Mouse (Mus musculus) ES-E14 (cell line): ENCODE measurements at regions not wholly inside any gene's neighbourhood (a gene's known extent, or its start where the extent isn't known, plus 50 kb on each side); places are given as distances from the start of the nearest gene placed in this dataset.
A peak's percentile ranks its signal among the peaks of the same experiment; 100 is the strongest.

Experiments
- DNase-seq: peaks from one replicate; pipeline ENCODE4 v3.0.0-alpha.2; 2013; ENCODE audit warnings: low read depth, low spot score
- H3K27ac ChIP-seq: 2 replicates; pipeline ENCODE4 v1.5.1; 2012; ENCODE audit warnings: low read depth, mild to moderate bottlenecking, low read length, moderate library complexity, mixed read lengths; ENCODE audit not compliant: poor library complexity, insufficient read depth, severe bottlenecking
- H3K36me3 ChIP-seq: 2 replicates; pipeline ENCODE4 v1.6.1; 2012; ENCODE audit warnings: mild to moderate bottlenecking, low read length, moderate library complexity, mixed read lengths; ENCODE audit not compliant: control insufficient read depth, poor library complexity, insufficient read depth, severe bottlenecking
- H3K4me1 ChIP-seq, 2 experiments: fragments of 150-350 bp in 1 of 2; sonication (generic) in 1 of 2; 2 replicates each; pipeline ENCODE4 v1.6.1; 2012; ENCODE audit warnings: low read length in 2 of 2, mild to moderate bottlenecking in 1 of 2, mixed read lengths in 1 of 2; ENCODE audit not compliant: control insufficient read depth in 2 of 2, insufficient read depth in 2 of 2, poor library complexity in 1 of 2
- H3K4me3 ChIP-seq, 2 experiments: fragments of 150-350 bp in 1 of 2; sonication (generic) in 1 of 2; 2 replicates each; pipeline ENCODE4 v1.5.1; 2012; ENCODE audit warnings: low read length in 2 of 2, low read depth in 1 of 2, mild to moderate bottlenecking in 1 of 2, mixed read lengths in 1 of 2; ENCODE audit not compliant: insufficient read depth in 1 of 2, poor library complexity in 1 of 2, severe bottlenecking in 1 of 2
- H3K9ac ChIP-seq: 2 replicates; pipeline ENCODE4 v1.6.1; 2012; ENCODE audit warnings: low read depth, mild to moderate bottlenecking, low read length, mixed read lengths; ENCODE audit not compliant: poor library complexity, insufficient read depth, severe bottlenecking
- H3K9me3 ChIP-seq: fragments of 150-350 bp; sonication (generic); 2 replicates; pipeline ENCODE4 v1.6.1; 2012; ENCODE audit warnings: low read depth, mild to moderate bottlenecking, low read length; ENCODE audit not compliant: control insufficient read depth, insufficient read depth
- CHD2 ChIP-seq: IDR thresholded peaks from 2 replicates; pipeline ENCODE4 v1.6.1; 2014; ENCODE audit warnings: mild to moderate bottlenecking, low read depth, low read length, inconsistent platforms
- HCFC1 ChIP-seq: IDR thresholded peaks from 2 replicates; pipeline ENCODE4 v1.6.1; 2012; ENCODE audit warnings: low read length, inconsistent platforms, borderline replicate concordance; ENCODE audit not compliant: insufficient read depth
- MAFK ChIP-seq: IDR thresholded peaks from 2 replicates; pipeline ENCODE4 v1.6.1; 2014; ENCODE audit warnings: mild to moderate bottlenecking, low read depth, low read length, inconsistent platforms; ENCODE audit not compliant: insufficient read depth
- ZC3H11A ChIP-seq: IDR thresholded peaks from 2 replicates; pipeline ENCODE4 v1.6.1; 2012; ENCODE audit warnings: low read depth, mild to moderate bottlenecking, inconsistent platforms, low read length, borderline replicate concordance
- ZNF384 ChIP-seq: IDR thresholded peaks from 2 replicates; pipeline ENCODE4 v1.6.1; 2012; ENCODE audit warnings: low read depth, low read length, inconsistent platforms
- in situ Hi-C, 2 experiments: fragments of 600-800 bp; cut with MboI; formaldehyde crosslinking; loops; one replicate each; pipeline ENCODE4 v1.15.1; 2025; ENCODE audit warnings: low sequenced_read_pairs in 2 of 2, inconsistent platforms in 1 of 2; ENCODE audit not compliant: unreplicated experiment in 2 of 2

GRCm38 (mm10) chr15:51594060-51594459 lies 2290.6 kb upstream of the Gm7489 start:
- H3K36me3 ChIP-seq = no peaks in the 10 kb centered on the region
- TF ChIP-seq ZC3H11A (no peak), MAFK (no peak), HCFC1 (no peak), ZNF384 (no peak)
- H3K27ac ChIP-seq = no peak overlapping the region
- H3K9me3 ChIP-seq = no peaks in the 10 kb centered on the region
- no peak overlapping the region for H3K4me3 ChIP-seq
- H3K4me1 ChIP-seq = peaks cover 3 to 12% of the 10 kb centered on the region in 2 experiments; a peak in 3 of 4 replicates
- in situ Hi-C loops = no loop called here
- no peak for DNase-seq
- no peak overlapping the region for H3K9ac ChIP-seq

- no peaks in the 10 kb centered on the region for H3K9me3 ChIP-seq
These were observed 2289.1 kb upstream of the Gm7489 start for GRCm38 (mm10) chr15:51595655-51596054.

GRCm38 (mm10) chr15:51597841-51598240 lies 2286.9 kb upstream of the Gm7489 start:
- no peak for TF ChIP-seq CHD2
- no peak for TF ChIP-seq MAFK
- TF ChIP-seq ZNF384 = no peak
- no peak for TF ChIP-seq HCFC1
- TF ChIP-seq ZC3H11A = no peak
- peaks cover under 1 to 3% of the 10 kb centered on the region in 2 experiments; a peak in 3 of 4 replicates for H3K4me1 ChIP-seq
- DNase-seq = no peak
- H3K27ac ChIP-seq = no peak overlapping the region
- no peak overlapping the region for H3K4me3 ChIP-seq
- no peaks in the 10 kb centered on the region for H3K36me3 ChIP-seq
- H3K9ac ChIP-seq = no peak overlapping the region
- no peaks in the 10 kb centered on the region for H3K9me3 ChIP-seq
- in situ Hi-C loops = no loop called here

More at GRCm38 (mm10) chr15:51595655-51596054, 2289.1 kb upstream of the Gm7489 start:
- no peak overlapping the region for H3K27ac ChIP-seq
- no peak overlapping the region for H3K9ac ChIP-seq
- in situ Hi-C loops = no loop called here
- H3K4me1 ChIP-seq = peaks cover 3 to 11% of the 10 kb centered on the region in 2 experiments; a peak in 3 of 4 replicates
- 0 out of 2 replicates have a peak, but pooled peaks have one; percentile 65 for TF ChIP-seq ZC3H11A
- TF ChIP-seq HCFC1 = no peak
- peak; percentile 16 for DNase-seq
- H3K4me3 ChIP-seq = no peak overlapping the region
- no peaks in the 10 kb centered on the region for H3K36me3 ChIP-seq

- no peak for DNase-seq
- TF ChIP-seq HCFC1 (no peak), MAFK (no peak), CHD2 (no peak), ZNF384 (no peak), ZC3H11A (no peak)
- H3K4me3 ChIP-seq = no peak overlapping the region
- no peak overlapping the region for H3K9ac ChIP-seq
- H3K4me1 ChIP-seq = no peaks in the 10 kb centered on the region
- in situ Hi-C loops = no loop called here
- H3K9me3 ChIP-seq = no peaks in the 10 kb centered on the region
- no peaks in the 10 kb centered on the region for H3K36me3 ChIP-seq
- H3K27ac ChIP-seq = no peak overlapping the region
These were observed 2283.4 kb upstream of the Gm7489 start for GRCm38 (mm10) chr15:51601128-51601855.

- DNase-seq = no peak
- no peak for TF ChIP-seq ZNF384
- no peak for TF ChIP-seq ZC3H11A
- no peak for TF ChIP-seq MAFK
- no peak for TF ChIP-seq CHD2
- TF ChIP-seq HCFC1 = no peak
- in situ Hi-C loops = no loop called here
- no peaks in the 10 kb centered on the region for H3K36me3 ChIP-seq
- no peak overlapping the region for H3K27ac ChIP-seq
- H3K9ac ChIP-seq = no peak overlapping the region
- no peak overlapping the region for H3K4me3 ChIP-seq
- no peaks in the 10 kb centered on the region for H3K9me3 ChIP-seq
- H3K4me1 ChIP-seq = no peaks in the 10 kb centered on the region
These were observed 2263.3 kb upstream of the Gm7489 start for GRCm38 (mm10) chr15:51621455-51621854.
